Mouse (Mus musculus): Measurements from ENCODE around the gene Sfxn2. TPM values are rescaled to one million over a fixed set of nuclear protein-coding genes. Genes with fewer than 3 reads are reported as not detected.

Gene Sfxn2
- polyA plus RNA-seq, 1 experiment from 2014 or later, result 10.2 TPM

- Histone ChIP-seq H3K4me1 (ENCODE audit: control insufficient read depth, insufficient read depth, low read length) (peaks cover 13% of the 10 kb centered on the region; the same call in 1 of the 2 replicates), H3K4me3 (replicated peaks; ENCODE audit: low read depth, low read length) (no peak overlapping the region), H3K27ac (replicated peaks; ENCODE audit: low read depth, low read length) (no peak overlapping the region), H3K36me3 (ENCODE audit: control insufficient read depth, insufficient read depth, low read length) (0 out of 2 replicates have a peak, but pooled peaks cover 5% of the 10 kb centered on the region), H3K9ac (replicated peaks; ENCODE audit: low read length) (no peak overlapping the region), H3K4me2 (ENCODE audit: low read length) (no peak overlapping the region), H3K27me3 (ENCODE audit: control insufficient read depth, insufficient read depth, low read length) (no peaks in the 10 kb centered on the region), H3K9me3 (ENCODE audit: control insufficient read depth, low read length) (no peaks in the 10 kb centered on the region)
- ATAC-seq (ENCODE audit: low FRiP score, low TSS enrichment) (no peak), DNase-seq (no peak)
These were observed 65.9 kb downstream of the Sfxn2 start for GRCm38 (mm10) chr19:46639053-46639452.

GRCm38 (mm10) chr19:46639496-46639895 is 66.3 kb downstream of the Sfxn2 start:
- Histone ChIP-seq H3K9ac (replicated peaks; ENCODE audit: low read length) (no peak overlapping the region), H3K4me3 (replicated peaks; ENCODE audit: low read depth, low read length) (no peak overlapping the region), H3K4me2 (ENCODE audit: low read length) (no peak overlapping the region), H3K4me1 (ENCODE audit: control insufficient read depth, insufficient read depth, low read length) (peaks cover 16% of the 10 kb centered on the region), H3K9me3 (ENCODE audit: control insufficient read depth, low read length) (no peaks in the 10 kb centered on the region), H3K27me3 (ENCODE audit: control insufficient read depth, insufficient read depth, low read length) (no peaks in the 10 kb centered on the region), H3K36me3 (ENCODE audit: control insufficient read depth, insufficient read depth, low read length) (0 out of 2 replicates have a peak, but pooled peaks cover 6% of the 10 kb centered on the region), H3K27ac (replicated peaks; ENCODE audit: low read depth, low read length) (no peak overlapping the region)
- WGBS, result 95% methylated on average over 14 of the region's 14 CpGs
- ATAC-seq (ENCODE audit: low FRiP score, low TSS enrichment) (no peak), DNase-seq (no peak)

GRCm38 (mm10) chr19:46640780-46641179 is 67.6 kb downstream of the Sfxn2 start:
- H3K9ac ChIP-seq (replicated peaks; ENCODE audit: low read length), result no peak overlapping the region
- H3K4me1 ChIP-seq (ENCODE audit: control insufficient read depth, insufficient read depth, low read length), result peaks cover 23% of the 10 kb centered on the region
- ATAC-seq (ENCODE audit: low FRiP score, low TSS enrichment) (no peak), DNase-seq (no peak)
- no peaks in the 10 kb centered on the region for H3K27me3 ChIP-seq (ENCODE audit: control insufficient read depth, insufficient read depth, low read length)
- peaks cover 13% of the 10 kb centered on the region; the same call in 1 of the 2 replicates for H3K36me3 ChIP-seq (ENCODE audit: control insufficient read depth, insufficient read depth, low read length)
- 93% methylated on average over 8 of the region's 8 CpGs for WGBS
- H3K9me3 ChIP-seq (ENCODE audit: control insufficient read depth, low read length), result no peaks in the 10 kb centered on the region
- peak overlapping the region; percentile 60; the same call in 1 of the 2 replicates for H3K27ac ChIP-seq (replicated peaks; ENCODE audit: low read depth, low read length)
- no peak overlapping the region for H3K4me3 ChIP-seq (replicated peaks; ENCODE audit: low read depth, low read length)
- no peak overlapping the region for H3K4me2 ChIP-seq (ENCODE audit: low read length)

GRCm38 (mm10) chr19:46641420-46642085 is 68.4 kb downstream of the Sfxn2 start:
- no peak overlapping the region for H3K4me3 ChIP-seq (replicated peaks; ENCODE audit: low read depth, low read length)
- peaks cover 20% of the 10 kb centered on the region for H3K4me1 ChIP-seq (ENCODE audit: control insufficient read depth, insufficient read depth, low read length)
- peaks cover 18% of the 10 kb centered on the region for H3K36me3 ChIP-seq (ENCODE audit: control insufficient read depth, insufficient read depth, low read length)
- H3K27ac ChIP-seq (replicated peaks; ENCODE audit: low read depth, low read length), result peak overlapping the region; percentile 60
- no peak for ATAC-seq (ENCODE audit: low FRiP score, low TSS enrichment)
- no peak overlapping the region for H3K9ac ChIP-seq (replicated peaks; ENCODE audit: low read length)
- peak; percentile 39 for DNase-seq
- 69% methylated on average over 19 of the region's 19 CpGs for WGBS
- no peaks in the 10 kb centered on the region for H3K9me3 ChIP-seq (ENCODE audit: control insufficient read depth, low read length)
- H3K27me3 ChIP-seq (ENCODE audit: control insufficient read depth, insufficient read depth, low read length), result no peaks in the 10 kb centered on the region
- H3K4me2 ChIP-seq (ENCODE audit: low read length), result no peak overlapping the region

- no peak for DNase-seq
- H3K27ac ChIP-seq (replicated peaks; ENCODE audit: low read depth, low read length), result peak overlapping the region; percentile 60
- H3K4me2 ChIP-seq (ENCODE audit: low read length), result no peak overlapping the region
- no peak overlapping the region for H3K4me3 ChIP-seq (replicated peaks; ENCODE audit: low read depth, low read length)
- no peaks in the 10 kb centered on the region for H3K27me3 ChIP-seq (ENCODE audit: control insufficient read depth, insufficient read depth, low read length)
- peaks cover 20% of the 10 kb centered on the region for H3K36me3 ChIP-seq (ENCODE audit: control insufficient read depth, insufficient read depth, low read length)
- no peak overlapping the region for H3K9ac ChIP-seq (replicated peaks; ENCODE audit: low read length)
- H3K4me1 ChIP-seq (ENCODE audit: control insufficient read depth, insufficient read depth, low read length), result peaks cover 20% of the 10 kb centered on the region
- ATAC-seq (ENCODE audit: low FRiP score, low TSS enrichment), result no peak
- no peaks in the 10 kb centered on the region for H3K9me3 ChIP-seq (ENCODE audit: control insufficient read depth, low read length)
- WGBS, result 69% methylated on average over 22 of the region's 22 CpGs
These were observed 69.1 kb downstream of the Sfxn2 start for GRCm38 (mm10) chr19:46642136-46642753.

- 83% methylated on average over 5 of the region's 5 CpGs for WGBS
- no peak overlapping the region for H3K4me3 ChIP-seq (replicated peaks; ENCODE audit: low read depth, low read length)
- no peak overlapping the region for H3K4me2 ChIP-seq (ENCODE audit: low read length)
- no peak overlapping the region for H3K27ac ChIP-seq (replicated peaks; ENCODE audit: low read depth, low read length)
- DNase-seq (no peak), ATAC-seq (ENCODE audit: low FRiP score, low TSS enrichment) (no peak)
- peaks cover 20% of the 10 kb centered on the region for H3K4me1 ChIP-seq (ENCODE audit: control insufficient read depth, insufficient read depth, low read length)
- no peaks in the 10 kb centered on the region for H3K9me3 ChIP-seq (ENCODE audit: control insufficient read depth, low read length)
- peaks cover 20% of the 10 kb centered on the region for H3K36me3 ChIP-seq (ENCODE audit: control insufficient read depth, insufficient read depth, low read length)
- H3K9ac ChIP-seq (replicated peaks; ENCODE audit: low read length), result no peak overlapping the region
- H3K27me3 ChIP-seq (ENCODE audit: control insufficient read depth, insufficient read depth, low read length), result no peaks in the 10 kb centered on the region
These were observed 70.1 kb downstream of the Sfxn2 start for GRCm38 (mm10) chr19:46643236-46643635.

GRCm38 (mm10) chr19:46644343-46644792 is 71.2 kb downstream of the Sfxn2 start:
- no peaks in the 10 kb centered on the region for H3K9me3 ChIP-seq (ENCODE audit: control insufficient read depth, low read length)
- H3K36me3 ChIP-seq (ENCODE audit: control insufficient read depth, insufficient read depth, low read length), result peaks cover 22% of the 10 kb centered on the region
- peak overlapping the region; percentile 29; the same call in 1 of the 2 replicates for H3K9ac ChIP-seq (replicated peaks; ENCODE audit: low read length)
- DNase-seq (no peak), ATAC-seq (ENCODE audit: low FRiP score, low TSS enrichment) (no peak)
- 74% methylated on average over 10 of the region's 10 CpGs for WGBS
- H3K4me1 ChIP-seq (ENCODE audit: control insufficient read depth, insufficient read depth, low read length), result peaks cover 20% of the 10 kb centered on the region
- H3K27me3 ChIP-seq (ENCODE audit: control insufficient read depth, insufficient read depth, low read length), result no peaks in the 10 kb centered on the region
- no peak overlapping the region for H3K4me2 ChIP-seq (ENCODE audit: low read length)
- peak overlapping the region; percentile 55 for H3K27ac ChIP-seq (replicated peaks; ENCODE audit: low read depth, low read length)
- H3K4me3 ChIP-seq (replicated peaks; ENCODE audit: low read depth, low read length), result no peak overlapping the region

- Histone ChIP-seq H3K4me1 (ENCODE audit: control insufficient read depth, insufficient read depth, low read length) (peaks cover 20% of the 10 kb centered on the region), H3K9ac (replicated peaks; ENCODE audit: low read length) (peak overlapping the region; percentile 29; the same call in 1 of the 2 replicates)
These were observed 71.8 kb downstream of the Sfxn2 start for GRCm38 (mm10) chr19:46644793-46645602.

More at GRCm38 (mm10) chr19:46644793-46645602, 71.8 kb downstream of the Sfxn2 start:
- DNase-seq, result peak; percentile 50
- no peaks in the 10 kb centered on the region for H3K9me3 ChIP-seq (ENCODE audit: control insufficient read depth, low read length)
- peaks cover 22% of the 10 kb centered on the region for H3K36me3 ChIP-seq (ENCODE audit: control insufficient read depth, insufficient read depth, low read length)
- no peak overlapping the region for H3K4me2 ChIP-seq (ENCODE audit: low read length)
- no peaks in the 10 kb centered on the region for H3K27me3 ChIP-seq (ENCODE audit: control insufficient read depth, insufficient read depth, low read length)
- no peak for ATAC-seq (ENCODE audit: low FRiP score, low TSS enrichment)
- peak overlapping the region; percentile 55 for H3K27ac ChIP-seq (replicated peaks; ENCODE audit: low read depth, low read length)
- no peak overlapping the region for H3K4me3 ChIP-seq (replicated peaks; ENCODE audit: low read depth, low read length)
- WGBS, result 31% methylated on average over 12 of the region's 12 CpGs

All from midbrain, embryonic 14.5 days (tissue).